Mouse (Mus musculus) liver, embryonic 12.5 days (tissue): ENCODE results near the gene Mmp9. TPM values are rescaled to one million over a fixed set of nuclear protein-coding genes. Genes with fewer than 3 reads are reported as not detected.

ENCODE experiments used
- ATAC-seq: fragments of 200-750 bp; cut with Nextera tagmentation; 2 replicates; pipeline ENCODE4 v1.8.0; 2017; ENCODE audit warnings: moderate number of reproducible peaks, mild to moderate bottlenecking, moderate library complexity
- H3K27ac ChIP-seq: fragments of 300-500 bp; sonication (generic); 2 replicates; pipeline ENCODE4 v1.5.1; 2016; ENCODE audit warnings: mild to moderate bottlenecking
- H3K27me3 ChIP-seq: fragments of 300-500 bp; sonication (generic); replicated peaks from 2 replicates; pipeline ENCODE4 v1.6.1; 2016; ENCODE audit warnings: mild to moderate bottlenecking, moderate library complexity
- H3K36me3 ChIP-seq: fragments of 300-500 bp; sonication (generic); 2 replicates; pipeline ENCODE4 v1.6.1; 2016; ENCODE audit warnings: mild to moderate bottlenecking, moderate library complexity
- H3K4me1 ChIP-seq: fragments of 300-500 bp; sonication (generic); 2 replicates; pipeline ENCODE4 v1.6.1; 2016
- H3K4me2 ChIP-seq: fragments of 300-500 bp; sonication (generic); 2 replicates; pipeline ENCODE4 v1.6.1; 2016; ENCODE audit warnings: mild to moderate bottlenecking, moderate library complexity
- H3K4me3 ChIP-seq: fragments of 300-500 bp; sonication (generic); 2 replicates; pipeline ENCODE4 v1.5.1; 2016; ENCODE audit warnings: mild to moderate bottlenecking, moderate library complexity
- H3K9ac ChIP-seq: fragments of 300-500 bp; sonication (generic); 2 replicates; pipeline ENCODE4 v1.6.1; 2016; ENCODE audit warnings: mild to moderate bottlenecking, moderate library complexity
- H3K9me3 ChIP-seq: fragments of 300-500 bp; sonication (generic); replicated peaks from 2 replicates; pipeline ENCODE4 v1.6.1; 2016; ENCODE audit warnings: mild to moderate bottlenecking, moderate library complexity
- WGBS: fragments of 180-500 bp; shearing (Covaris S2); methylation state at CpG from one replicate; pipeline ENCODE4 v1.1.7; 2016; ENCODE audit not compliant: insufficient replicate concordance; 5-methylcytosine and 5-hydroxymethylcytosine counted together
- polyA plus RNA-seq: library from polyadenylated mRNA; unstranded; fragments of >200 nt; fragmentation: Nextera tagmentation; extraction: Ambion mirVana; gene quantifications from 2 replicates; pipeline ENCODE4 v1.2.1, GENCODE M21; 2016

The Mmp9 gene
- 1.9 TPM in 2 replicates for polyA plus RNA-seq

DNA sequence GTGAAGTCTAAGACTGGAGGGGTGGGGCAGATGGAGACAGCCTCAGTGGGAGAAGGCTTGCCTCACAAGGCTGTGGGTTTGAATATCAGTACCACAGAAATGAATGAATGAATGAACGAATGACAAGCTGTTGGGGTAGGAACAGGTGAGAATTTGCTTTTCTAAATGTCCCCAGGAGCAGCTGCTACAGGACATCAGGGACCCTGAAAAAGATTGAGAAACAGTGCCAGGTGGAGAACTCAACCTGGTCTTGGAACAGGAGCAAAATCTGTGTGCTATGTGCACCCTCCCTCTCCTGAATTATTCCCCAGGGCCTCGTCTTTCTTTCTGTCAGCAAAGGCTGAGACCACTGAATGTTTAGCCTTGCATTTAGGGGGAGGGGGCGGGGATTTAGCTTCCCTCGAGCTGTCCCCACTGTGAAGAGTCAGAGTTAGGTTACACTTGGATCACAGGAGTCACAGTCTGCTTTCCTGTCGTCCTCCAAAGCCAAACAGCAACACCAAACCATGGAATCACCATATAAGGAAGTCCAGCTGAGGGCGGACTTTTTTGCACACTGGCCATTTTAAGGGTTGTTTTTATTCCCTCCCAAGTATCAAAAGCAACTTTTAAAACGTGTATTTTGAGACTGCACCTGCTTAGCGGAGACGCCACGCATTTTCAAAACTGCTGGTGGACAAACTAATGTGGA is at the start of gene Mmp9:
TSS of gene Mmp9 (plus strand) at position 641 of the 691 bp plus-strand sequence.
- Histone ChIP-seq H3K9ac (no peak within 1 kb of the TSS), H3K4me1 (peaks cover 15% of the 10 kb centered on the region), H3K9me3 (no peaks in the 10 kb centered on the region), H3K27me3 (peaks cover 99% of the 10 kb centered on the region), H3K4me3 (no peak within 1 kb of the TSS), H3K36me3 (no peaks in the 10 kb centered on the region), H3K27ac (no peak within 1 kb of the TSS), H3K4me2 (no peak within 1 kb of the TSS)
- no peak for ATAC-seq
- whole genome bisulfite sequencing: 20% methylated on average over 10 of the region's 10 CpGs

DNA sequence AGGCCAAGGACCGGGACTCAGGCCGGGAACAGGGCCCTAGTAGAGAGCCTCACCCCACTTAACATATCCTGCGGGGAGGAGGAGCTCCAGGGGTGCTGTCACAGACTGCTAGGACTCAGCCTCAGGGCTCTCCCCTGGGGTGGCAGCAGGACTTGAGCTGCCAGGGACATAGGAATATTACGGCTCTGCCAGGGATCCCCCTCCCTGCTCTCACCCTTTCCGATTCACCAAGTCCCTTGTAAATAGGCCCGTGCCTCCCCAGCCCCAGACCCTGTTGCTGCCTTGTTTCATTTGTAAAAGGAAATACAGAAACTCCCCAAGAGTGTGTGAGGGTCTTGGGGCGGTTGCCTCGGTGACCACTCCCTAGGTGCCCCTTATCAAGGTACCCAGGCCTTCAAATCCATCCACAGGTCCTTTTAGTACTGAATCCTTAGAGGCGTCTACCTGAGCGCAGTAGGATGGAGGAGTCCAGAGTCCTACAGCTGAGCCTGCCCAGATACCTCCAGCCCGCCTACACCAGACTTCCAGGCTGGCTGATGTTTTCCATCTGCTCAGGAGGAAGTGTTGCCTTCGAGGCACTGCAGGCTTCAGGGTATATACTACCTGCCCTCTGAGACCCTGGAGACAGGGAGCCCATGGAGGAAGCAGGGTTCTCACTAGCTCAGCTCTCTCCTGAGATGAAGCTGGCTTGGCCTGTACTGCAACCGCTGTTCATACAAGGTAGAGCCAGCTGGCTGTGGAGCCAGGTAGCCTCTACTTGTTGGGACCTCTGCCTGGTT is 49.3 kb upstream of the Mmp9 start:
- peaks cover 100% of the 10 kb centered on the region for H3K36me3 ChIP-seq
- WGBS: 83% methylated on average over 13 of the region's 13 CpGs
- ATAC-seq: no peak
- no peak overlapping the region for H3K27ac ChIP-seq
- no peaks in the 10 kb centered on the region for H3K9me3 ChIP-seq
- H3K4me3 ChIP-seq: no peak overlapping the region
- no peak overlapping the region for H3K9ac ChIP-seq
- no peak overlapping the region for H3K4me2 ChIP-seq
- H3K27me3 ChIP-seq: no peaks in the 10 kb centered on the region
- no peaks in the 10 kb centered on the region for H3K4me1 ChIP-seq

DNA sequence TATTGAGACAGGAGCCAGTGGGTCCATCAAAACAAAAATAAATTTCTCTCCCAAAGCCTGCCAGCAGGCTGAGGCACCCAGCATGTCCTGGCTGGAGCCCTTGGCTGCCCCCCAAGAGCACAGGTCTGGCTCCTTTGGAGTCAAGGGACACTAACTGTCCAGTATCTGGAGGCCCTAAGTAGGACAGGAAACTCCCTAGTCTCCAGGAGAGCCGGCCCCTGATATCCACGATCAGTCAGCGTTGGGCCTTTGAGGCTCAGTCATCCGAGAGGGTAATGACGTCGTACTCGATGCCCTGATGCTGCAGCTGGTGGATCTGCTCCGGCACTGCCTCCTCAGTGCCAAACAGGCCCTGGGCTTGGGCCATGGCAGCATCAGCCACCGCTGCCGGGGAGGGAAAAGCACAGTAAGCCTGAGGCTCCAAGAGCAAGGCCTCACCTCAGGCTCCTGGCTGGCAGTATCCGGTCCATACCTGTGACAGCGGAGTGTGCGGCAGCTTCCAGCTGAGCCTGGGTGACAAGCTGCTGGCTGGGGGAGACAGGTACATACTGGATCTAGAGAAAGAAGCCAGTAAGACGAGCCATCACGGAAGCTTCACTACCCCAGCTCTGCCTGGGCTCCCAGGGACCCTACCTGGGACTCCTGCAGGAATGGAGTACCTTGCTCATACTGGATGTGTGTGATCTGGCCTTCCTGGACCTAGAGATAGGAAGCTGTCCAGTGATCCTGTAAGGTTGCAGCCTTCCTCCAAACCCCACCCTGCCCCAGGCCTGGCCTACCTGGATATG is 48.5 kb upstream of the Mmp9 start:
- Histone ChIP-seq H3K36me3 (peaks cover 100% of the 10 kb centered on the region), H3K4me2 (no peak overlapping the region), H3K4me3 (no peak overlapping the region), H3K9ac (no peak overlapping the region), H3K9me3 (no peaks in the 10 kb centered on the region), H3K4me1 (no peaks in the 10 kb centered on the region), H3K27me3 (no peaks in the 10 kb centered on the region), H3K27ac (no peak overlapping the region)
- no peak for ATAC-seq
- WGBS: 86% methylated on average over 15 of the region's 15 CpGs

DNA sequence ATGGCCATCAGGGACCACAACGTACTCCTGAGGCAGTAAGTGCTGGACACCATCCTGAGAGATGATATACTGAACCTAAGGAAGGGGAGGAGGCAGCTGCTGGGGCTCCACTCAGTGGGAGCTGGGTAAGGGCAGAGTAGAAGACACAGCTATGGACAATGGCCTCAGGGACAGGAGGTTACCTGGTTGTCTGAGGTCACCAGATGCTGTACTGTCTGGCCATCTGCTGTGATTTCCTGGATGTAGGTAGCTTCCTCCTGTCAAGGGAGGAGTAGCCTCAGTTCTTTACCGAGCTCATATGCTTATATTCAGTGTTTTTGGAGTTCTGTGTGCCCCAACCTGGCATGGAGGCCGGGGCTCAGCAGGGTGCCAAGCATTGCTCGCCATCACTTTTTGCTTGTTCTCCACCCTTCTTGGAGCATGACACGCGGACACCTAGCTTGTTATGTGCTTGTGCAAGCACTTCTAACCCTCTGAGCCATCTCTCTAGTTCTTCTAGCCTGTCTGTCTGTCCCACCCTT is 47.8 kb upstream of the Mmp9 start:
- no peak overlapping the region for H3K27ac ChIP-seq
- no peaks in the 10 kb centered on the region for H3K27me3 ChIP-seq
- H3K36me3 ChIP-seq: peaks cover 100% of the 10 kb centered on the region
- no peak overlapping the region for H3K4me2 ChIP-seq
- no peaks in the 10 kb centered on the region for H3K9me3 ChIP-seq
- H3K9ac ChIP-seq: no peak overlapping the region
- H3K4me3 ChIP-seq: no peak overlapping the region
- ATAC-seq: no peak
- no peaks in the 10 kb centered on the region for H3K4me1 ChIP-seq
- 84% methylated on average over 6 of the region's 6 CpGs for WGBS

DNA sequence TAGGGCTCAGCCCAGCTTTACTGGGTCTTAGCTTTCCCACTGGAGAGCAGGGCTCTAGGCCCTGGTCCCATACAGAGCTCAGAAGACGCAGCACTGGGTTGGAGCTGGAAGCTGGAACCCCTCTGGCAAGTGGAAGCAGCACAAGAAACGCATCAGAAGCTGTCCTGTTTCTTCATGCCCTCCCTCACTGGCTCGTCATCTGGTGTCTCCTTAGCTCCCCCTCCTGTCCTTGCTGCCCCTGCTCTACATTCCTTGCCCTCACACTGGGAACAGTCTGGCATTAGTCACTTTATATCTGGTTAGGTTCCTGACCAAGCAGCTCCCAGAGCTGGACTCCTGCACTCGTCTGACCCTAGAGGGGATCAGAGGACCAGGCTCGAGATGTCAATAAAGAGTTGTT is 46.5 kb upstream of the Mmp9 start:
- WGBS: 70% methylated on average over 5 of the region's 5 CpGs
- Histone ChIP-seq H3K27me3 (no peaks in the 10 kb centered on the region), H3K4me1 (no peaks in the 10 kb centered on the region), H3K27ac (no peak overlapping the region), H3K9me3 (no peaks in the 10 kb centered on the region), H3K4me2 (no peak overlapping the region), H3K4me3 (no peak overlapping the region), H3K36me3 (peaks cover 100% of the 10 kb centered on the region), H3K9ac (no peak overlapping the region)
- no peak for ATAC-seq

DNA sequence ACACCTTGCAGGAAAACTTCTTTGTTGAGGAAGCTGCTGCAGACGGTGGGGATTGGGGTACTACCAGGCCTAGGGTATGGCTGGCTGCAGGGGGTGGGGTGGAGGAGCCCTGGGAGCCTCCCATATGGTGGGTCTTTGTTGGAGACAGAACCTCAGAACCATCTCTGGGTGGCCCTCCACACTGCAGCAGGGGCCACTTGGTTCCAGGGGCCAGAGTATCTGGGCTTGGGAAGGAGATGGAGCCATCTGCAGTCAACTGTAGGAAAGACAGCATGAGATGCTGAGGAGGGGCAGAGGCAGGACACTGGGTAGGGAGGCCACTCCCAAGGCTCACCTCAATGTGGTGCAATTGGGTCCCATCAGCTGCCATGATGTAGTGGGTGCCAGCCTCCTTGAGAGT is 45.9 kb upstream of the Mmp9 start:
- ATAC-seq: no peak
- 79% methylated on average over 1 of the region's 1 CpGs for WGBS
- H3K27ac ChIP-seq: no peak overlapping the region

DNA sequence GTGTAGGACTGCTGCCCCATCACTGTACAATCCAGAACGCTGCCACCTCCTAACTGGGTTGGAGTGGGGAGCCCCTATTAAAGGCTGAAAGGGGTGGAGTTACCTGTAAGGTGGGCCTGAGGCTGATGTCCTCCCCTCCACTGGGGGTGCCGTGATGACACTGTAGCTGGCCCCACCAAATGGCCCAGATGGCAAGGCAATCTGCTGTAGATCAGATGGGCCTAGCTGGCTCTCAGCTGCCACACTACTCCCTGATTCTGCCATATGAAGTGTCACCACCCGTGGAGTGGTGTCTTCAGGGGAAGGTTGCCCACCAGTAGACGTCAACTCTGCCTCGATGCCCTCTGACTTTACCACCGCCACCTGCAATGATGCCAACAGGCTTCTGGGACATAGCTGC is 44.7 kb upstream of the Mmp9 start:
- H3K4me1 ChIP-seq: peaks cover 5% of the 10 kb centered on the region; the same call in 1 of the 2 replicates
- no peak overlapping the region for H3K4me3 ChIP-seq
- H3K36me3 ChIP-seq: peaks cover 100% of the 10 kb centered on the region
- 86% methylated on average over 6 of the region's 6 CpGs for WGBS
- no peak overlapping the region for H3K27ac ChIP-seq
- H3K4me2 ChIP-seq: no peak overlapping the region
- no peaks in the 10 kb centered on the region for H3K9me3 ChIP-seq
- no peaks in the 10 kb centered on the region for H3K27me3 ChIP-seq
- H3K9ac ChIP-seq: no peak overlapping the region
- no peak for ATAC-seq

More for the DNA sequence above, 45.9 kb upstream of the Mmp9 start:
- Histone ChIP-seq H3K27me3 (no peaks in the 10 kb centered on the region), H3K9me3 (no peaks in the 10 kb centered on the region), H3K9ac (no peak overlapping the region), H3K4me3 (no peak overlapping the region), H3K4me1 (no peaks in the 10 kb centered on the region), H3K36me3 (peaks cover 100% of the 10 kb centered on the region), H3K4me2 (no peak overlapping the region)

DNA sequence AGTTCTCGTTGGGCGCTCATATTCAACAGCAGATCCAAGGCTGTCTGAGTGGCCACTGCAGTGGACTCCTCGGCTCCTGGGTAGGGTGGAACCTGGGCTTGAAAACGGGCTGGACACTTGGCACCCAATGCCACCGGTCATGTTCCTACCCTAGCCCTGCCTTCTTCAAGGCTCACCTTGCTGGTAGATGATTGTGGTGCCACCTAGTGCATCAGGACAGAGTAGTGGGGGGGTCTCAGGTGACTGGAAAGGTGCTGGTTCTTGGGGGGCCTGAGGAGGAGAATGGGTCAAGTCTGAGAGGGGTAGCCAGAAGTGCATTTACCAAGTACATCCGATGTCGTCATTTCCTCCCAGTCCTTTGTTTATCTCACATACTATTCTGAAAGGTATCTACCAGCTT is 42.6 kb upstream of the Mmp9 start:
- Histone ChIP-seq H3K27me3 (no peaks in the 10 kb centered on the region), H3K36me3 (peaks cover 100% of the 10 kb centered on the region), H3K27ac (no peak overlapping the region), H3K4me2 (no peak overlapping the region), H3K9me3 (no peaks in the 10 kb centered on the region), H3K4me3 (no peak overlapping the region), H3K4me1 (peaks cover 5% of the 10 kb centered on the region; the same call in 1 of the 2 replicates), H3K9ac (no peak overlapping the region)
- 87% methylated on average over 7 of the region's 7 CpGs for WGBS
- no peak for ATAC-seq

DNA sequence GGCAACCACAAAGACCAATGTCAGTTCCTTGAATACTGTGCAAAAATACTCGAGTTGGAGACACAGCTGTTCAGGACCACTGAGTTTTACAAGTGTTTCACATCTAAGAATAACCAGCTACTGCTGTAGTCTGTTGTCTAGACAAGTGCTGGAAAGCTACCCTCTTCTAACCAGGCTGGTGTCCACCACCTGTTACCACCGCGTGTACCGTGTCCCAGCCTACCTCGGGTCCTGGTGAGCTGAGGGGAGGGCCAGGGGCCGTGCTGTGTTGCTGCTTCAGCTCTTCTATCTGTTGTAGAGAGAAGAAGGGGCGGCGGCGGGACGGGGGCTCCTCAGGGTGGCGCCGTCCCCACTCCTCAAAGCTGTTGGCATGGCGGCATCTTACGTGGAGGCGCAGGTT is 41.5 kb upstream of the Mmp9 start:
- peaks cover 5% of the 10 kb centered on the region; the same call in 1 of the 2 replicates for H3K4me1 ChIP-seq
- no peak overlapping the region for H3K27ac ChIP-seq
- no peak overlapping the region for H3K4me3 ChIP-seq
- H3K9me3 ChIP-seq: no peaks in the 10 kb centered on the region
- no peak for ATAC-seq
- 89% methylated on average over 15 of the region's 15 CpGs for WGBS
- peaks cover 100% of the 10 kb centered on the region for H3K36me3 ChIP-seq
- H3K9ac ChIP-seq: no peak overlapping the region
- no peaks in the 10 kb centered on the region for H3K27me3 ChIP-seq
- no peak overlapping the region for H3K4me2 ChIP-seq

DNA sequence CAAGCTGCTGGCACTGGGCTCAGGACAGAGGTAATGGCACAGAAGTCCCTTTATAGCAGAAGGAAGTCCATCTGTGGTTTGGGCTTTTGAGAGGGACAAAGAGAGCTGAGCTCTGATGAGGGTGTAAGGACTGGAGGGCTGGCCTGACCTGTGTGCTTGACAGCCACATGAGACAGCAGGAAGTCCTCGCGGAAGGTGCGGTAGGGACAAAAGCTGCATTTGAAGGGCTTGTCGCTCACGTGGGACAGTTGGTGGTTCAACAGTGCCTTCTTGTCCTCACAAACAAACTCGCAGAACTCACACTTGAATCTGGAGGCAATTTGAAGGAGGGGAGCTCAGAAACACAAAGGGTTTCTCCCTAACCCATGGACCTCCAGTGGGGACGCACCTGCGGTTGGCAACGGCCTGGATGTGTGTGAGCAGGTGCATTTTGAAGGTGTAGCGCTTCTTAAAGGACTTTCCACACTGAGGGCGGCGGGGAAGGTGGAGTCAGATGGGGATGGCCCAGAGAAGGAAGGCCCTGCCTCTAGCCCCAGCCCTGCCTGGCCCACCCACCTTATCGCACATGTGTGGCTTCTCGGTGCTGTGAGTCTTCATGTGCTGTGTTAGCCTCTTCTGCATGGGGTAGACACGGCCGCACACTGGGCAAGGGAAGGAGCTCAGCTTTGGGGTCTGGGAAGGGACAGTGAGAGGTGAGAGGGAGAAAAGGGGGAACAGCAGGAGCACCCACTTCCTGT is 40.7 kb upstream of the Mmp9 start:
- Histone ChIP-seq H3K27ac (no peak overlapping the region), H3K9ac (no peak overlapping the region), H3K4me2 (no peak overlapping the region), H3K4me1 (peaks cover 7% of the 10 kb centered on the region), H3K27me3 (no peaks in the 10 kb centered on the region), H3K9me3 (no peaks in the 10 kb centered on the region), H3K36me3 (peaks cover 100% of the 10 kb centered on the region), H3K4me3 (no peak overlapping the region)
- peak; percentile 46; the same call in 1 of the 2 replicates for ATAC-seq
- WGBS: 79% methylated on average over 16 of the region's 16 CpGs

DNA sequence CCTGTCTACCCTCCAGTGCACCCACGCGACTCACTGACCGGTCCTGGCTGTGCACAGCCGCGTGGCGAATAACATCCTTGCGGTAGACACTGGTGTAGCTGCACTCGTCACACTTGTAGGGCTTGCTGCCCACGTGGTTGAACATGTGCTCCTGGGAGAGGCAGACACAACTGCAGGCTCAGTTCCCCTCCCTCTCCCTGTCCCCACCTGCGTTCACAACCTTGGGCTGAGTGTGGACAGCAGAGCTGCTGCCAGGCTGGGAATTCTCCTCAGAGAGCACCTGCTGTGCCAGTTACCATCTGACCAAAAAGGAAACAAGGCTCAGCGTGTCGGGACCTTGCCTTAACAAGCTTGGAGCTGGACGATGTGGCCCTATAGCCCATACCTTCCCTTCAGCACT is 39.2 kb upstream of the Mmp9 start:
- Histone ChIP-seq H3K36me3 (peaks cover 100% of the 10 kb centered on the region), H3K4me2 (no peak overlapping the region), H3K9ac (no peak overlapping the region), H3K4me1 (peaks cover 12% of the 10 kb centered on the region), H3K9me3 (peaks cover 5% of the 10 kb centered on the region), H3K27me3 (no peaks in the 10 kb centered on the region), H3K4me3 (no peak overlapping the region), H3K27ac (no peak overlapping the region)
- 84% methylated on average over 13 of the region's 13 CpGs for WGBS
- 0 out of 2 replicates have a peak, but pooled peaks have one; percentile 2 for ATAC-seq
